Mouse (Mus musculus): ENCODE data around the gene Hephl1.

Hephl1 gene

GRCm38 (mm10) chr9:15045740-15046139 is 66.2 kb downstream of the Hephl1 start:
- DNase-seq, result no peak

GRCm38 (mm10) chr9:15045084-15045669 is 66.7 kb downstream of the Hephl1 start, which contains the start of gene Panx1:
TSS of gene Panx1 (minus strand) at chr9:15045478.
- DNase-seq, result peak; percentile 79

GRCm38 (mm10) chr9:15044391-15045083 is 67.4 kb downstream of the Hephl1 start:
- DNase-seq, result peak; percentile 30

DNA sequence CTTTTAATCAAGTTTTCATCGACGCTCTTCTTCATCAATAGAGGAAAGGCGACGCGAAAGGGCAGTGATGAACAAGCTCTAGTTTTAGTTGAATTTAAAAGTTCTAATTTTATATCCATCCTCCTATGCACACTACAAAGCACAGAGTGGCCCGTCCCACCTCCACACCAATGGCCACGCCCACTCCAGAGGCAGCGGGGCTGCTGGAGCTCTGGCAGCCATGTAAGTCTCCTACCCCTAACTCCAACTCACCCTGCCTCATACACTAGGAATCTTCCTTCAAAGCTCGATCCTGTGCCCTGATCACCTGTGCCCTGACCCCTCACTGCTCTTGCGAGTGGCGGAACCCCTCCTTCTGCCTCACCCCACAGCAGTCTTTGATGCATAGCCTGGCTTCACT is 70.4 kb downstream of the Hephl1 start:
- DNase-seq, result no peak

DNA sequence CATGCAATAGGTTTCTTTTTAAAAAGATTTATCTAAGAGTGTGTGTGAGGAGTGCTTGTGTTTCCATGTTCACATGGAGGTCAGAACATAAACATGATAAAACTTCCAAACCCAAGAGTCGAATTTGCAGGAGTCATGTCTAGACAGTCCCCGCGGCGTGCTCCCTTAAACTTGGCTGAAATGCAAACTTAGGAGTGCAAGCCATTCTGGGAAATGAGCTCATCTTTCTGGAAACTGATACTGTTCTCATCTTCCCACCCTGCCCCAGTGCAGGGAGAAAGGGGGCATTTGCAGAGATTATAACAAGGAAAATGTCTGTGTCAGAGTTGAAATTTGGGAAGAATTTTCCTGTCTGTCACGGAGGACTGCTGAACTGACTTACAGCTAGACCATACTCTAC is 72.1 kb downstream of the Hephl1 start:
- no peak for DNase-seq

DNA sequence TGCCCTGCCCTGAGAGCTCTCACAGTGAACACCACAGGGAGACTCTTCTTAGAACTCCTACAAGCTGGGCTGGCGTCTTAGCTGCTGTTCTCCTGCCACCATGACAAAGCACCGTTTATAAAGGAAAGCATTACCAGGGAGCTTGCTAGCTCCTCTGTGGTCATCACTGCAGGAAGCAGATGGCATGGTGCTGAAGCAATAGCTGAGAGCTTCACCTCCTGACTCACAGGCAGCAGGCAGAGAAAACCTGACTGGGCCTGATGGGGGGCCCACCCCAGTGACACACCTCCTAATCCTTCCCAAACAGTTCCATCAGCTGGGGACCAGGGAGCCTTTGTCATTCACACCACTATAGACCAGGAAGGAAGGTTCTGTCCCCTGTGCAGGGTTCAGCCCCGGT is 74.2 kb downstream of the Hephl1 start:
- no peak for DNase-seq

GRCm38 (mm10) chr9:15037237-15037636 is 74.7 kb downstream of the Hephl1 start:
- no peak for DNase-seq

DNA sequence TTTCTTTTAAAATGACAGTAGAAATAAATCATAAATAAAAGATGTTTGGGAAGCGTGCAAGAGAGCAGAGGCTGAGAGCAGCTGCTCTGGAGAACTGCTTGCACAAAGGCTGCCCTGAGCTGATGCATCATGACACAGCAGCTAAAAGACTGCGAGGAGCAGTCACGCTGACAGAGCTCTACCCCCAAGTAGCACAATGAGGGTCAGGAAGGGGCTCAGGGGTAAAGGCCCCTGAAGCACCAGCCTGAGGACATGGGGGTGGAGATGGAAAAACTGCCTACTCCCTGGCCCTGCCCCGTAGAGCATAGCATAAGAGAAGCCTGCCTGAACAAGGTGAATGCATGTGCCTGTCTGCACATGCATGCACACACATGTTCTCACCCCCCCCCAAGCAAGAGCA is 75.1 kb downstream of the Hephl1 start:
- DNase-seq, result no peak

- no peak for DNase-seq
Observed at GRCm38 (mm10) chr9:15036405-15036804, 75.5 kb downstream of the Hephl1 start.

DNA sequence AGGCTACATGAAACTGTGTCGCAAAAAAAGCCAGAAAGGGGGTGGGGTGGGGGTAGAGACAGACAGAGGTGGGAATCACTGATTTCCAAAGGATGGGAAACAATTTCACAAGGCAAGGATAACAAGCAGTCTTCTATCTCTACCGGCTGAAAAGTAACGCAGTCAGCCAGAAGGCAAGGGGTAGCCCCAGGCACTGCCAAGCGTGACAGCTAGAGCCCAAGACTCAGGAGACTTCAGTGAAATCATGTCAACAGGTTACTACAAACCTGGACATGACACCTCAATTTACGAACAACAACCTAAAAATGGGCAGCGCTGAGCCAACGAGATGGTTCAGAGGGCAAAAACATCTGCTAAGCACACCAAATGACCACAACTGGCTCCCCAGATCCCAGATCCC is 75.9 kb downstream of the Hephl1 start:
- DNase-seq, result no peak

DNA sequence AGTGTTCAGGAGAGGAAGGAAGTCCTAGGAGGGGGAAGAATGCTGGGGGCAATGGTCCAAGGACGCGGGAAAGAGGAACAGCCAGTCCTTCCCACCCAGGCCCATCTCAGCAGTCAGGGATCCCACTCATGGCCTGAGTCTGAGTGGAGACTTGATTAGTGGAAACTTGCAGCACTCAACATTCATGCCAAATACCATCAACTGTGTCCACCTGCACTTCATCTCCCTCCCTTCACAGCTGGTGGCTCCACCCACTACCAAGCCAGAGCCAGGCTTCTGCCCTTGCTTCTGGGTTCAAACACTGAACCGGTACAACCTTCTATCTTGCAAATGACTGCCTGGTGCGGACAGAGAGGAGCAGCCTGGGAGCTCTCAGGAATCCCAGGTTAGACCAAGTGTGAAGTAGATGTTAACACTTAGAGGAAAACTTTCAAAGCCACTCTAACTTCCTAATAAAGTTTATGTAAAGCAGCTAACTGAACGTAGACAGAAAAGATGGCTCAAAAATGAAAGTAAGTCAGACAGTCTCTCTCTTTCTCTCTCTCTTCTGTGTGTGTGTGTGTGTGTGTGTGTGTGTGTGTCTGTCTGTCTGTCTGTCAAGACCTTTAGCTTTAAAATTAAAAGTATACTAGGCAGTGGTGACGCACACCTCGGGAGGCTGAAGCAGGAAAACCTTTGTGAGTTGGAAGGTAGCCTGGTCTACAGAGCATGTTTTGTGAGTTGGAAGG is 77.2 kb downstream of the Hephl1 start:
- DNase-seq, result no peak

DNA sequence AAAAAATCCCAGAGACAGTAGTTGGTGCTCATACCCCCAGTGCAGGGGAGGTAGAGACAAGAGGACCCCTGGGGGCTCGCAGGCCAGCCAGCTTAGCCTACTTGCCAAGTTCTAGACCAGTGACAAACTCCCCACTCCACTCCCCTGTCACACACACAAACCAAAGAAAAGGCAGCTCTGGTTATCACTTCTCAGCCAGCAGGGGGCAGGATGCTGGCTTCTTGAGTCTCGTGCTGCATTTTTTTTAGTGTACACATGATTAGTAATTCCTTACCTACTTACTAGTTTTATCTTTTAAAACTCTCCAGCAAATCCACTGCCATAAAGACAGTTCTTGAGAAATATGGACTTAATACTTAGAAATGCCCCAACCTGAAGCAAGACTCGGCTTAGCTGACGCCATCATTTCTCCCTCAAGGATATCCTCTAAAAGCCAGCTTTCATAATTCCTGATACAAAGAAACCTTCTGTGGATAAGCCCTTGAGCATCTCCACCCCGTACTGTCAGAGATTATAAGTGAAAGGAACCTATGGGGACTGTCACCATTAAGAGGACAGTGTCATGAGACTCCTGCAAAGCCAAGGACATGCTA is 78.2 kb downstream of the Hephl1 start:
- DNase-seq, result no peak

- no peak for DNase-seq
Observed at GRCm38 (mm10) chr9:15032797-15033196, 79.1 kb downstream of the Hephl1 start.

DNA sequence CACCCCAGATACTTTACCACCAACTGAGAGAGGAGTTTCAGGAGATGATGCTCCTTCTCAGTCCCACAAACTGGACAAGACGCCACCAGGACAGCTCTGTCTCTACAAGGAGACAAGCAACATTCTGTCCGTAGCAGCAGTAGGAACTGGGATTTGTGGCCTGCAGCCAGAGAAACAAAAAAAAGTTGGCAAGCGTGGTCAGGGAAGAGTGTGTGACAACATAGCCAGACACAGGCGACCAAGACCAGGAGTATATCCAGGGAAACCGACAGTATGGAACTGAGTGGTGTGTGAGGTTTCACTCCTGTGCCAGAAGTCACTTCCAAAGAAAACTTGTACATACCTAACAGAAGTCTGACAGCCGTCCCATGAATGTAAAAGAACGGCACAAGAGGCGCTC is 81.1 kb downstream of the Hephl1 start:
- peak; percentile 69 for DNase-seq

DNA sequence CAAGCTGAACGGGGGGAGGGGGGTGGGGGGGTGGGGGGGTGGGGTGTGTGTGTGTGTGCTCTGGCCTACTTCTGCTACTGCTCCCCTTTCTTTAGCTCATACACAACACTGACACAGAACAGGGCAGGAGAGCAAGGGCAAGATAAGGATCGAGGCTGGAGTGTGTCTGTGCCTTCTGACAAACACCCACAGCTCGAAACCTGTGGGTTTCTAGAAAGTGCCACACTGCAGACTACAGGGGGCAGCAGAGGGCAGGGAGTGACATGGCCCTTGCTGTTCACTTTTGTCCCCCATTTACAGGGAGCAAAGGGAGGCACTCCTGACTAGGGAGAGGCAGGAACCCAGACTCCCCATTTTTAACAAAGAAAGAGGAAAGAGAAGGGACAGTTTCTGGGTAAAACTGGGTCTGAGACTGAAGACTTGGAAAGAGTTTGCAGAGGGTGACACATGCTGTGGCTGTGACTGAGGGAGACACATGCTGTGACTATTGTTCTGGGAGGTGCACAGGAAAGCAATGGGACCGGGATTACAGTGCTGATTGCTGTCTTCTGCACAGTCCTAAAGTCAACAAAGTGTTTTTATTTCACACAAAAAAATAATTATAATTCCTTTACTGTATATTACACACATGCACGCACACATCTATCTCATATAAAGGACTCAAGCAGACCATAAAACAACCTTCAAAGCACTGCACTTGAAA is 82.7 kb downstream of the Hephl1 start:
- peak; percentile 56 for DNase-seq

- DNase-seq, result no peak
Observed at GRCm38 (mm10) chr9:15027725-15028124, 84.2 kb downstream of the Hephl1 start.

DNA sequence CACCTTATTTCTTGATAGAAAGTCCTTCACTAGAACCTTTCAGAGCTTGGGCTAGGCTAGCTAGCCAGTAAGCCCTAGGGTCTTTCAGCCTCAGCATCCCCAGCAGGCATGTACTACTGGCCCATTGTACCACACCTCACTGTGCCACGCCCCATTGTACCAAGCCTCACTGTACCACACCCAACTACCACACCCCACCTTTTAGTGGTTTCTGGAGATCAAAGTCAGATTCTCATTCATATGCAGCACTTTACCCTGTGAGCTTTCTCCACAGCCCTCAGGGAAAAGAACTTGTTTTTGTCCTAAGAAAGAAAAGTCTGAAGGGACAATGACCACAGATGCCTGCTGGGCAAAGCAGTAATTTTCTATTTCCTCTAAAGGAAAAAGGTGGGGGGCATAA is 88.9 kb downstream of the Hephl1 start:
- no peak for DNase-seq

DNA sequence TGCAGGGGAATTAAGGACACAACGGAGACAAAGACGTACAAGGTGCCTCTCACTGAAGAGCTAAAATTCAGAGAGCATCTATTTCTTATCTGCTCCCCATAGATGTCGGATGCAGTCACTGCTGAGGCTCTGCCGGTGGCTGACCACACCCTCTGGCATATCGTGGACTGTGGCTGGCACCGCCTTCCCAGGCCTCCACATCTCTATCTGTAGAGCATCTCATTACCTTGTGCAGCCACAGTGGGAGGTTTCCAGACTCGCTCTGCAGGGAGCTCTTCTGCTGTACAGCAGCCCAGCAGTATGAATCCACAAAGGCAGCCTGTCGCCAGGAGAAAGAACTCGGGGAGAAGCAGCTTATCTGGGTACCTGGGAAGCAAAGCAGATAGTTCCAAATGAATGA is 90.8 kb downstream of the Hephl1 start:
- DNase-seq, result no peak

DNA sequence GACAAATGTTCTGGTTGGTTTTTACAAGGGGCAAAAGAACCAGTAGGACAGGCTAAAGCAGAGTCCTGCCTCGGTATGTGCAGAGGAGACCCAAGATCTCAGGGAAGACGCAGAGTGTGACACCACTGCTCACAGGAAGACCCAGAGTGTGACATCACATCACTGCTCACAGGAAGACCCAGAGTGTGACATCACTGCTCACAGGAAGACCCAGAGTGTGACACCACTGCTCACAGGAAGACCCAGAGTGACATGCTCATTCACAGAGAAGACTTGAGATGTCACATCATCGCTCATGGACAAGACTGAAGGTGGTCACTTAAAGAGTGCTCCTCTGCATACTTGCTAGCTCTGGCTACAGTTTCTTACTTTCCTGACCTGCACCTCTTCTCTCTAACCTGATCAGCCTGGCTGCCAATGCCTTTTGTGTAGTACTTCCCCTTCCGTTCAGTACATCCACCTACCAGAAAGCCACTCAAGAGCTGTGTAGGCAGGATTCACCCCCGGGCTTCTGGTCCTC is 91.3 kb downstream of the Hephl1 start:
- no peak for DNase-seq

DNA sequence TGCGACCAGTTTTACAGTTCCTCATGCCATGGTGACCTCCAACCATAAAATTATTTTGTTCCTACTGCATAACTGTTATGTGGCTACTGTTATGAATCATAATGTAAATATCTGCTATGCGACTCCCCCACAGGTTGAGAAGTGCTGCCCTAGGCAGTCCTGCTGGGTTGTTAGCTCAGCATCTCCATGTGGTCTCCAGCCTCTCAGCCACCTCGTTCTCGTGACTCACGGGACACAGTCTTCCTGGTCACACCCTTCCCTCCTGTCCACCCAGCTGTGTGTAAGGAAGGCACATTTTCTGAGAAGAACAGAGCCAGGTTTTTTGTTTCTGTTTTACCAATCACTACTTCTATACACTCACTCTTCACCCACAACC is 93.2 kb downstream of the Hephl1 start:
- DNase-seq, result no peak

DNA sequence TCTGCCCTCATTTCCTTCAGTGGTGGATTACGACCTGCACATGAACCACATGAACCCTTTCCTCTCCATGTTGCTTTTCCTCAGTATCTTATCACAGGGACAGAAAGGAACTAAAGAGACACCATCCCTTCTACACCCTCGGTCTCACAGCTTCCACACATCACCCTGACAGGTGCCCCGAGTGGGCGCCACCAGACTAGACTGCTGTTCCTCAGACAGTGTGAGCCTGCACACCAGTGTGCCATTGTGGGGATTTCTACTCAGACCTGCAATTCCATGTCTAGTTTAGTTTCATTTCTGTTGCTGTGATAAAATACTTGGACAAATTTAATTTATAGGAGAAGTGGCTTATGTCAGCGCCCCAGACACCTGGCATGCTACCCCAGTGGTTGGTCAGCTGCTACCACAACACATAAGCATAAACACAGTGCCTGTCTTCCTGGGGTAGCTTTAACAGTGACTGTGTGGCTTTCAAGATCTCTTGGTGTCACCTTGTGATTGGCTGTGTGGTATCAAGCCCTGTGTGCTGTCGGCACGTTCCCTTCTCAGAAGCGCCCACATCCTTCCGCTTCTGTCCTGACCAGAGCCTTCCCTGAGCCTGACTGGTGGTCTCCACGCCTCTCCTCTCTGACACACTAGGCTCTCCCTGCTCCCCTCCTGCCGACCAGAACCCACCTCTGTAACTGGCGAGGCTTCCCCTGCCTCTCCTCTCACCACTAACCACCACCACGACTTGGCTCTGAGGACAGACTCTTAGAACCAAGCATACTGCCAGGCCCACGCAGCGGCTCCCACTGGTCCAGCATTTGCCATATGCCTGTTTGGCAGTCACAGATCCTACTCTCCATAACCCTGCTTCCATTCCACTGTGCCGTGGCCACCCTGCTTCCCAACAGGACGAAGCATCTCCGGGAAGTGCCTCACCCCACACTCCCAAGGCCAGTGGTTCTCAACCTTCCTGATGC is 93.8 kb downstream of the Hephl1 start:
- DNase-seq, result no peak

All from right cerebral cortex, postnatal 4 days (tissue).